Mouse (Mus musculus): ENCODE results near the gene Klra1.
"Not testable (repeated sequence)": the region's sequence is repeated elsewhere in the genome, so short reads cannot be mapped to it uniquely, and the experiment has no call there.

The Klra1 gene

GRCm38 (mm10) chr6:130386750-130387149 is at the start of gene Klra1:
TSS of gene Klra1 (minus strand) at chr6:130386874.
- no peak for DNase-seq

DNA sequence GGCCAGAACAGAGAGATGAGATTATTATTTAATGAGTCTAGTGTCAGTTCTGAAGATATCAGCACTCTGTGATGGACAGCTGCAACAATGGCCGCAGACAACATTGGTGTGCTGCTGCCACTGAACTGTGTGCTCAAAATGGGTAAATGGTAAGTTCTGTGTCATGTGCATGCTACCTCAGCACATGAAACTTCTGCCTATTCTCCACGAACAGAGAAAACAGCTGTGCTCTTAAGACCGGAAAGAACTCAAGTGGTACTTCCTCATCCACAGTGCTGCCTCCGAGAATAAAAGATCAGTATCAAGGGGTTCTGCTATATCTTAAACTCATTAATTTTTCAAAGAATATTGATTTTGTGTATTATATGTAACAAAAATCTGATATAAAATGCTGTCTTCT is 42.8 kb upstream of the Klra1 start:
- DNase-seq, result no peak

- DNase-seq, result no peak
Observed at GRCm38 (mm10) chr6:130419158-130419557, 32.5 kb upstream of the Klra1 start.

DNA sequence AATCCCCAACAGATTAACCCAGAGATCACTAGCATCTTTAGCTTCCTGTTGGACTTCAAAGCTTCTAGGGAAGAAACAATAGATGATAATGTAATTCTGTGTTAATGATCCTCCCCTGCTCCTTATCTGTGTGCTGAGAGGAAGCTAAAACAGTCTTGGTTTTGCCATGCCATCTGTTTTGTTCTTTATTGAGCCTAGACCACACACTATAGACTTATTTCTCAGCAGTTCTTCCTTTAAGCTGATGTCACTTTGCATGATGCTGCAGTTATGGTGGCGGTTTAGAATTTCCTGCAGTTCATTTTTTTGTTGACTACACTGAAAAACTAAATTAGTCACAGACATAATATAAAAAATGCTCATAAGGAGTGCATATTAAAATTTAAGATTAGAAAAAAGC is 18.2 kb upstream of the Klra1 start:
- no peak for DNase-seq

DNA sequence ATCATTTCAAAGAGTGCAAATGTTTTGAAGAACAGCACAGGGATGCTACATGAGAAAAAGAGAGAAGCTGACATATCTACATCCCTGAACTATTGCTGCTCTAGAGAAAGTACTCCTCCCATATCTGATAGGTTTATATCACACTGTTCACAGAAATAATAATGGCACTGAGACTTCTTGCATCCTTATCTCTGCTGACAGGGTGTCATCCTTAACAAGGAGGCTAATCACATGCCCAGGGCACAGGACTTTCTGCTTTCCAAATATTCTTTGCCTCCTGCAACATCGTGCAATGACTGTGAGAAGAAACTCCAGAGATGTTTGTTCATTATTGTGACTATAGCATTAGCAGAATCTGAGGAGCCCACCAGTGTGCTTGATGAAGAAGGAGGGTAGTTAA is 871 bp downstream of the Klra1 start:
- no peak for DNase-seq

DNA sequence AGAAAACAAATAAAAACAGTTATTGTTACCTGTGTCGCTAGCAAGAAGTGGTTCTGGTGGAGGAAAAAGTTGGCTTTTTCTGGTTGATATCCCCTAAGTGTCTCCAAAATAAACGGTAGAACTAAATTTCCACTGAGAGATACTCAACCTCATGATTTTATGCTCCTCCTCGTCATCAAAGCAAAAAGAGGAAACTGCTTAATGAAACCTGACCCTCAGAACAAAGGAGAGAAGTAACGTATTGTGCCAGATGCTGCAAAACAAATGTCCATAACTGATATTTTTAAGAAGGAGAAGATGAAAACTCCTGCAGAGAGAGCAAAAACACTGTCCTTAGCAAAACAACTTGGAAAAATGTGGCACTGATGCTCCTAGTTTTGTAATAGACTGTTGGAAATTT is 4.3 kb downstream of the Klra1 start:
- no peak for DNase-seq

GRCm38 (mm10) chr6:130345381-130345780 is 41.3 kb downstream of the Klra1 start:
- not testable (repeated sequence) for DNase-seq

- not testable (repeated sequence) for DNase-seq
Observed at GRCm38 (mm10) chr6:130341973-130342372, 44.7 kb downstream of the Klra1 start.

DNA sequence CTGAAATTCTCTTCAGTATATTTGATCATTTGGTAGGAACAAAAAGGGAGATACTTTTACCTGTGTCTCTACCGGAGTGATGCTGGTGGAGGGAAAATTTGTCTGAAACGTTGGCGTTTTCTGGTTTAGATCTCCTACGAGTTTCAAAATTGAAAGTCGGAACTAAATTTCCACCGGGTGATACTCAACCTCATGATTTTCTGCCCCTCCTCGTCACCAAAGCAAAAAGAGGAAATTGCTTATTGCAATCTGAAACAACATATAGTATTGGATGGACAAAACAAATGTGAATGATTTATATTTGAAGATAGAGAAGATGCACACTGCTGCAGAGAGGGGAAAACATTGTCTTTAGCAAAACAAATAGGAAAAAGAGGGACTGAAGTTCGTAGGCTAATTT is 49.3 kb downstream of the Klra1 start, which contains the start of gene Klra3:
TSS of gene Klra3 (minus strand) at position 164 of the 400 bp plus-strand sequence.
- DNase-seq, result no peak

Data from cerebellum, postnatal 10 days (tissue).